Mouse (Mus musculus): ENCODE data around the gene Ntn5. TPM values are rescaled to one million over a fixed set of nuclear protein-coding genes. Genes with fewer than 3 reads are reported as not detected.

The Ntn5 gene
- total RNA-seq, 1 experiment: 0.54 TPM

DNA sequence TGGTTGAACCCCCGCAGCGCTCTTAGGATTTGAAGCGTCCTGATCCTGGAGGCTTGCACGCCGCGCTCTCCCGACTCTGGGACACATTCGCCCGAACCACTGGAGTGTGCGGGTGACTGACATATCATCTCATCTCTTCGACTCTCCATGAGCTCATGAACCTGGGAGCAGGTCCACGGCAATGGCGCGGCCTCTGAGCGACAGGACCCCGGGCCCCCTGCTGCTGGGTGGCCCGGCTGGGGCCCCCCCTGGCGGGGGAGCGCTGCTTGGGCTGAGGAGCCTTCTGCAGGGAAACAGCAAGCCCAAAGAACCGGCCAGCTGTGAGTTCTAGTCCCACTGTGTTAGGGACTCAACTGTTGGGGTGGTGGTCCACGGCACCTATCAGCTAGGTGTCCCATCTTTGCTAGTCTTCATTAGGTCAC, 21.6 kb downstream of the Ntn5 start:
- Histone ChIP-seq H3K27ac (ENCODE audit: insufficient read depth, low read depth, low read length, poor library complexity, severe bottlenecking) (no peak overlapping the region), H3K4me1 (ENCODE audit: control insufficient read depth in 2 of 2, insufficient read depth in 2 of 2, low read length in 2 of 2, poor library complexity in 1 of 2) (peaks cover 5 to 24% of the 10 kb centered on the region in 2 experiments; a peak in 3 of 4 replicates), H3K9me3 (ENCODE audit: control insufficient read depth, insufficient read depth, low read depth, low read length) (no peaks in the 10 kb centered on the region), H3K4me3 (ENCODE audit: insufficient read depth in 1 of 2, low read depth in 1 of 2, low read length in 2 of 2, poor library complexity in 1 of 2, severe bottlenecking in 1 of 2) (peak overlapping the region; percentile 80 to 85), H3K9ac (ENCODE audit: insufficient read depth, low read depth, low read length, poor library complexity, severe bottlenecking) (peak overlapping the region; percentile 55; the same call in 1 of the 2 replicates), H3K36me3 (ENCODE audit: control insufficient read depth, insufficient read depth, low read length, poor library complexity, severe bottlenecking) (peaks cover 2% of the 10 kb centered on the region; the same call in 1 of the 2 replicates)
- in situ Hi-C loops (cut with MboI; ENCODE audit: low sequenced_read_pairs in 2 of 2, unreplicated experiment in 2 of 2): no loop called here
- TF ChIP-seq CHD2 (IDR thresholded peaks at IDR 0.05; ENCODE audit: low read depth, low read length): no peak
- TF ChIP-seq MAFK (IDR thresholded peaks at IDR 0.05; ENCODE audit: insufficient read depth, low read depth, low read length): no peak
- no peak for TF ChIP-seq HCFC1 (IDR thresholded peaks at IDR 0.05; ENCODE audit: borderline replicate concordance, insufficient read depth, low read length)
- TF ChIP-seq ZC3H11A (IDR thresholded peaks at IDR 0.05; ENCODE audit: borderline replicate concordance, low read depth, low read length): no peak
- TF ChIP-seq ZNF384 (IDR thresholded peaks at IDR 0.05; ENCODE audit: low read depth, low read length): no peak
- DNase-seq (ENCODE audit: low read depth, low spot score): no peak

DNA sequence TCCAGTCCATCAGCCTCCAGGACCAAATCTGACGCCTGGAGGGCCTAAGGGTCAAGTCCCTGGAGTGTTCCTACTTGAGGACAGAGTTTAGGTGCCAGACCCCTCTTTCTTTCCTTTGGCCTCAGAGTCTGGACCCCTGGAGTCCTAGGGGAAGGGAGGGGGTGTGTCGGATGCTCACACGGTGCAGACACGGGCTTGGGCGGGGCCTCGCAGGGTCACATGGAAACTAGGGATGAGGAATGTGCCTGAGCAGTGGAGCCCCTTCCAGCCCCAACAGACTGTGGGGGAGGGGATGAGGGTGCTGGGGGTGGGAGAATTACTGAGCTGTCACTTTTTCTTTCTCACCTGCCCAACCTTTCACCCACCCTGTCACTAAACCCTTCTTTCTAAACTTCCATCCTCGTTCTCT, 22.1 kb downstream of the Ntn5 start:
- no peak for DNase-seq (ENCODE audit: low read depth, low spot score)
- peak overlapping the region; percentile 80 to 85 for H3K4me3 ChIP-seq (ENCODE audit: insufficient read depth in 1 of 2, low read depth in 1 of 2, low read length in 2 of 2, poor library complexity in 1 of 2, severe bottlenecking in 1 of 2)

DNA sequence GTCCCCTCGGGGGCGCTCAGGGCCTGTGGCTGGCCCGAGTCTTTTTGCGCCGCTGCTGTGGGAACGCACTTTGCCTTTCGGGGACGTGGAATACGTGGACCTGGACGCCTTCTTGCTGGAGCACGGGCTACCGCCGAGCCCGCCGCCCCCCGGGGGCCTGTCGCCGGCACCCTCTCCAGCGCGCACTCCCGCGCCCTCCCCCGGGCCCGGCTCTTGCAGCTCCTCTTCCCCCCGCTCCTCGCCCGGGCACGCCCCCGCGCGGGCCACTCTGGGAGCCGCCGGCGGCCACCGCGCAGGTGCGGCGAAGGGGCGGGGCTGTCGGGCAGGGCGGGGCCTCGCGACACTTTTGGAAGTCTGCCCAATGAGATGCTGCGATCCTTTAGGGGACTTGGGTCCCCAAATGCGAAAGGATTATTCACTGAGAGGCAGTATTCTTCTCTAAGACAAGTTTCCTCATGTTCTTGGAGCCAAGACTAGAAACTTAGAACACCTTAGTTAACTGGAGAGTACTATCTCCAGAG, 23.0 kb downstream of the Ntn5 start:
- Histone ChIP-seq H3K36me3 (ENCODE audit: control insufficient read depth, insufficient read depth, low read length, poor library complexity, severe bottlenecking) (peaks cover 14% of the 10 kb centered on the region; the same call in 1 of the 2 replicates), H3K9ac (ENCODE audit: insufficient read depth, low read depth, low read length, poor library complexity, severe bottlenecking) (peak overlapping the region; percentile 83), H3K4me1 (ENCODE audit: control insufficient read depth in 2 of 2, insufficient read depth in 2 of 2, low read length in 2 of 2, poor library complexity in 1 of 2) (peaks cover 5 to 30% of the 10 kb centered on the region in 2 experiments; a peak in 3 of 4 replicates), H3K4me3 (ENCODE audit: insufficient read depth in 1 of 2, low read depth in 1 of 2, low read length in 2 of 2, poor library complexity in 1 of 2, severe bottlenecking in 1 of 2) (peak overlapping the region; percentile 80 to 85), H3K27ac (ENCODE audit: insufficient read depth, low read depth, low read length, poor library complexity, severe bottlenecking) (peak overlapping the region; percentile 56), H3K9me3 (ENCODE audit: control insufficient read depth, insufficient read depth, low read depth, low read length) (no peaks in the 10 kb centered on the region)
- in situ Hi-C loops (cut with MboI; ENCODE audit: low sequenced_read_pairs in 2 of 2, unreplicated experiment in 2 of 2): no loop called here
- DNase-seq (ENCODE audit: low read depth, low spot score): no peak
- TF ChIP-seq HCFC1 (IDR thresholded peaks at IDR 0.05; ENCODE audit: borderline replicate concordance, insufficient read depth, low read length) (no peak), MAFK (IDR thresholded peaks at IDR 0.05; ENCODE audit: insufficient read depth, low read depth, low read length) (no peak), CHD2 (IDR thresholded peaks at IDR 0.05; ENCODE audit: low read depth, low read length) (no peak), ZC3H11A (IDR thresholded peaks at IDR 0.05; ENCODE audit: borderline replicate concordance, low read depth, low read length) (no peak), ZNF384 (IDR thresholded peaks at IDR 0.05; ENCODE audit: low read depth, low read length) (no peak)

More for the DNA sequence above, 22.1 kb downstream of the Ntn5 start:
- in situ Hi-C loops (cut with MboI; ENCODE audit: low sequenced_read_pairs in 2 of 2, unreplicated experiment in 2 of 2): no loop called here
- TF ChIP-seq HCFC1 (IDR thresholded peaks at IDR 0.05; ENCODE audit: borderline replicate concordance, insufficient read depth, low read length) (no peak), MAFK (IDR thresholded peaks at IDR 0.05; ENCODE audit: insufficient read depth, low read depth, low read length) (no peak), CHD2 (IDR thresholded peaks at IDR 0.05; ENCODE audit: low read depth, low read length) (no peak), ZC3H11A (IDR thresholded peaks at IDR 0.05; ENCODE audit: borderline replicate concordance, low read depth, low read length) (no peak), ZNF384 (IDR thresholded peaks at IDR 0.05; ENCODE audit: low read depth, low read length) (no peak)
- peaks cover 5 to 28% of the 10 kb centered on the region in 2 experiments; a peak in 3 of 4 replicates for H3K4me1 ChIP-seq (ENCODE audit: control insufficient read depth in 2 of 2, insufficient read depth in 2 of 2, low read length in 2 of 2, poor library complexity in 1 of 2)
- H3K27ac ChIP-seq (ENCODE audit: insufficient read depth, low read depth, low read length, poor library complexity, severe bottlenecking): no peak overlapping the region
- peaks cover 6% of the 10 kb centered on the region; the same call in 1 of the 2 replicates for H3K36me3 ChIP-seq (ENCODE audit: control insufficient read depth, insufficient read depth, low read length, poor library complexity, severe bottlenecking)
- no peaks in the 10 kb centered on the region for H3K9me3 ChIP-seq (ENCODE audit: control insufficient read depth, insufficient read depth, low read depth, low read length)
- H3K9ac ChIP-seq (ENCODE audit: insufficient read depth, low read depth, low read length, poor library complexity, severe bottlenecking): peak overlapping the region; percentile 83; the same call in 1 of the 2 replicates

DNA sequence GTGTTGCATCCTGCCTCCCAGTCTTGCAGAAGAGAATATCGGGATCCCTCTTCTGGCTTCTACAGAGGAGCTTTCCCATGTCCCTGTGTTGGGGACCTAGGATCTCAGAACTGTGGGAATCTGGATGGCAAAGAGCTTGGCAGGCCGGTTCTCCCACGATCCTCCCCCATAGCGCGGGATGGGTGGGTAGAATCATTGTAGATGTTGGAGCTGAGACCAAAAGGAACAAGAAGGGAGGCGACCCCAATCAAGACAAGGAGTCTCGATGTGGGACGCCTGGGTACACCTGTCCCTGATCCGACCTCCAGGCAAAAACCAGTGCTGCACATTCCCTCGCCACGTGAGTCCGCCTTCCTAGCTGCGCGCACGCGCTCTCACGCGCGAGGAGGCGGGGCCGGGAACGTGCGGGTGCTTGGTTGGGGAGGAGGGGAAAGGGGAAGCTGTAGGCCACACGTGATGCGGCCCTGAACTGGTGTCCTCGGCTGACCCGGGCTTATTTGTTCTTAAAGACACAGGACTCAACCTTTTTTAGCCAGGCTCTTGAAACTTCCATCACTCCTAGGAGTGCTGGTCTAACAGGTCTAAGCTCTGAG, 23.6 kb downstream of the Ntn5 start:
- no peaks in the 10 kb centered on the region for H3K9me3 ChIP-seq (ENCODE audit: control insufficient read depth, insufficient read depth, low read depth, low read length)
- H3K36me3 ChIP-seq (ENCODE audit: control insufficient read depth, insufficient read depth, low read length, poor library complexity, severe bottlenecking): peaks cover 18% of the 10 kb centered on the region; the same call in 1 of the 2 replicates
- 0 out of 2 replicates have a peak, but pooled peaks have one; percentile 15 for TF ChIP-seq CHD2 (IDR thresholded peaks at IDR 0.05; ENCODE audit: low read depth, low read length)
- TF ChIP-seq HCFC1 (IDR thresholded peaks at IDR 0.05; ENCODE audit: borderline replicate concordance, insufficient read depth, low read length): no peak
- H3K4me3 ChIP-seq (ENCODE audit: insufficient read depth in 1 of 2, low read depth in 1 of 2, low read length in 2 of 2, poor library complexity in 1 of 2, severe bottlenecking in 1 of 2): peak overlapping the region; percentile 56 to 70
- peak; percentile 87 for DNase-seq (ENCODE audit: low read depth, low spot score)
- H3K27ac ChIP-seq (ENCODE audit: insufficient read depth, low read depth, low read length, poor library complexity, severe bottlenecking): peak overlapping the region; percentile 56
- H3K9ac ChIP-seq (ENCODE audit: insufficient read depth, low read depth, low read length, poor library complexity, severe bottlenecking): peak overlapping the region; percentile 72
- in situ Hi-C loops (cut with MboI; ENCODE audit: low sequenced_read_pairs in 2 of 2, unreplicated experiment in 2 of 2): no loop called here
- peaks cover 5 to 33% of the 10 kb centered on the region in 2 experiments; a peak in 3 of 4 replicates for H3K4me1 ChIP-seq (ENCODE audit: control insufficient read depth in 2 of 2, insufficient read depth in 2 of 2, low read length in 2 of 2, poor library complexity in 1 of 2)
